Mouse (Mus musculus) adrenal gland, adult 18-20 months (tissue): ENCODE data around the gene Cyba. TPM values are rescaled to one million over a fixed set of nuclear protein-coding genes. Genes with fewer than 3 reads are reported as not detected.

Experiments
- microRNA-seq, 2 experiments: library from miRNA; unstranded; fragments of <30 nt; microRNA quantifications; one replicate each; pipeline ENCODE4 v1.2.0; 2021; ENCODE audit warnings: borderline number of aligned reads in 2 of 2
- total RNA-seq, 2 experiments: library from RNA; stranded (reverse); gene quantifications; 1 replicate in 1 of 2; 2 replicates in 1 of 2; pipeline ENCODE4 v1.2.3; 2021

The Cyba gene
- total RNA-seq, 2 experiments from 2014 or later = 29.0 to 53.7 TPM

Small RNAs within 50 kb of the gene (microRNA-seq; reads per million reads assigned to microRNA genes)
- 0 reads per million in 2 experiments for gene Gm24366

Other genes starting within 250 kb of the Cyba start
- gene Zfpm1, start 150.8 kb downstream of the Cyba start, total RNA-seq = 10 to 100 TPM; 11.8 to 14.2 TPM
- not detected for gene Trhr2, start 72.2 kb downstream of the Cyba start, total RNA-seq
- gene Zc3h18, start 56.3 kb downstream of the Cyba start, total RNA-seq = 10 to 100 TPM; 39.9 to 45.1 TPM
- gene Il17c, start 10.9 kb downstream of the Cyba start, total RNA-seq = not detected
- gene Mvd, start 10.5 kb upstream of the Cyba start, total RNA-seq = 10 to 100 TPM; 20.1 to 20.3 TPM
- gene Snai3, start 27.8 kb upstream of the Cyba start, total RNA-seq = not detected
- gene Rnf166, start 43.1 kb upstream of the Cyba start, total RNA-seq = 10 to 100 TPM; 39.1 to 66.6 TPM
- gene Ctu2, start 43.2 kb upstream of the Cyba start, total RNA-seq = 10 to 100 TPM; 20.8 to 24.2 TPM
- 10 to 100 TPM; 14.1 to 28.4 TPM for gene Piezo1, start 118.4 kb upstream of the Cyba start, total RNA-seq
- gene Cdt1, start 135.1 kb upstream of the Cyba start, total RNA-seq = 1 to 10 TPM; 4.7 to 4.9 TPM
- gene Aprt, start 144.0 kb upstream of the Cyba start, total RNA-seq = 10 to 100 TPM; 71.3 to 71.7 TPM
- gene Galns, start 178.5 kb upstream of the Cyba start, total RNA-seq = 1 to 10 TPM; 5.0 to 6.1 TPM
- 10 to 100 TPM; 63.1 to 64.5 TPM for gene Trappc2l, start 178.7 kb upstream of the Cyba start, total RNA-seq
- gene Pabpn1l, start 189.8 kb upstream of the Cyba start, total RNA-seq = not detected